In the genomic region with DNA sequence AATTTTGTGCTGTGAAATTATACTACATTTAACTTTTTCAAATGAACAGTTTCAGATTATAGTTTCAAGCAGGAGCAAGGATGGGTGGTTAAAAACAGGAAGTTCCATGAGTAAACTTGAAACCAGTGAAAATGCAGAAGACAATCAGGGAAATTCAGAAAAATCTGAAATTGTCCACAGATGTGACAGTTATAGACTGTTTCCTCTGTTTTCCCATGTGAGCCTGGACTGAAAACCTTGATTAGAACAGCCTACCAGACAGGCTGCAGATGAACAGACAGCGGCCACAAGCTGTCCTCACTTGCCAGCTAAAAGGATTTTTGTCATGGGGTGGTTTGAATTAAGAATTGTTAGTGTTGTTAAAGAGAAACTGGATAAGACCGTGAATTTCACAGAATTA, we compare ENCODE assay signal across 16 mouse cellular contexts.
DNase-seq lines count a peak whose midpoint lies in the region; ATAC-seq and TF ChIP-seq lines count a peak whose summit lies in the region.
"Had no signal": no experiment of that assay in that cellular context is flagged by ENCODE, and none has a peak within 500 bp of the region (broad histone marks: within the 10 kb centered on the region; RNA-seq: fewer than 3 reads in every experiment).

No protein-coding gene starts in this region.

- peak; percentile 20 for DNase-seq in liver, adult 2 months (ENCODE audit: extremely low read depth, low read depth, low spot score)
- peak; percentile 92 for DNase-seq in CH12.LX (ENCODE audit: extremely low read depth)
- DNase-seq in embryonic facial prominence, embryonic 14.5 days (ENCODE audit: low spot score), result peak; percentile 81
- no peak for DNase-seq in cerebellum, adult 8-10 months
- no peak for DNase-seq in adrenal gland, postnatal 4 days (ENCODE audit: low spot score in 2 of 2)
- DNase-seq: cerebellum, adult 9-10 months; kidney, adult 18-20 months; thymus, postnatal 4 days had no signal

- TF ChIP-seq CTCF in liver, adult 2 months (IDR thresholded peaks at IDR 0.05; ENCODE audit: low read depth, low read length), result no peak
- TF ChIP-seq CTCF in CH12.LX (conservative IDR thresholded peaks at IDR 0.05 in 1 of 2, IDR thresholded peaks at IDR 0.05 in 1 of 2; ENCODE audit: low read depth in 2 of 2, low read length in 2 of 2), result peak in 1 of 2 experiments; percentile 38; a peak in 2 of 4 replicates

- no peak overlapping the region for H3K27ac ChIP-seq in liver, adult 2 months (replicated peaks; ENCODE audit: insufficient read depth, low read depth, low read length)
- H3K27ac ChIP-seq in liver, embryonic 12.5 days, result no peak overlapping the region
- peak overlapping the region; percentile 81 for H3K27ac ChIP-seq in CH12.LX (ENCODE audit: insufficient read depth, low read depth)
- 0 out of 2 replicates have a peak overlapping the region, but pooled peaks have one; percentile 10 for H3K27ac ChIP-seq in embryonic facial prominence, embryonic 14.5 days (replicated peaks; ENCODE audit: low read depth, low read length)
- H3K27ac ChIP-seq: limb, embryonic 13.5 days; lung, embryonic 15.5 days; midbrain, embryonic 13.5 days; neural tube, embryonic 12.5 days had no signal

- no peaks in the 10 kb centered on the region for H3K27me3 ChIP-seq in liver, adult 2 months (ENCODE audit: control insufficient read depth, insufficient read depth, low read length)
- H3K27me3 ChIP-seq in liver, embryonic 12.5 days (replicated peaks), result no peaks in the 10 kb centered on the region
- H3K27me3 ChIP-seq in CH12.LX (replicated peaks), result no peaks in the 10 kb centered on the region
- H3K27me3 ChIP-seq in embryonic facial prominence, embryonic 14.5 days (replicated peaks; ENCODE audit: control insufficient read depth, insufficient read depth, low read length), result no peaks in the 10 kb centered on the region
- H3K27me3 ChIP-seq: limb, embryonic 13.5 days; lung, embryonic 15.5 days; midbrain, embryonic 13.5 days; neural tube, embryonic 12.5 days; Patski had no signal

- in situ Hi-C loops in CH12.LX (cut with MboI; ENCODE audit: low pct_ligation_motif_present, low pct_unique_long_range_greater_than_20kb, low sequenced_read_pairs), result no loop called here

- H3K9me3 ChIP-seq in liver, embryonic 12.5 days (replicated peaks), result no peaks in the 10 kb centered on the region
- H3K9me3 ChIP-seq in CH12.LX (replicated peaks; ENCODE audit: low read length), result peaks cover 5% of the 10 kb centered on the region
- H3K9me3 ChIP-seq in embryonic facial prominence, embryonic 14.5 days (ENCODE audit: control insufficient read depth, low read length), result no peaks in the 10 kb centered on the region
- H3K9me3 ChIP-seq: limb, embryonic 13.5 days; lung, embryonic 15.5 days; midbrain, embryonic 13.5 days; neural tube, embryonic 12.5 days had no signal

- no peak overlapping the region for H3K9ac ChIP-seq in liver, adult 2 months (ENCODE audit: low read depth, low read length)
- H3K9ac ChIP-seq in liver, embryonic 12.5 days, result no peak overlapping the region
- peak overlapping the region; percentile 65 for H3K9ac ChIP-seq in CH12.LX (ENCODE audit: insufficient read depth, low read depth)
- H3K9ac ChIP-seq in embryonic facial prominence, embryonic 14.5 days (ENCODE audit: low read depth, low read length), result no peak overlapping the region
- H3K9ac ChIP-seq: limb, embryonic 13.5 days; lung, embryonic 15.5 days; midbrain, embryonic 13.5 days; neural tube, embryonic 12.5 days had no signal

- no peaks in the 10 kb centered on the region for H3K79me2 ChIP-seq in liver, adult 2 months (ENCODE audit: control insufficient read depth, insufficient read depth, low read length)
- H3K79me2 ChIP-seq in CH12.LX (replicated peaks; ENCODE audit: control insufficient read depth, extremely low read depth, insufficient read depth, poor library complexity, severe bottlenecking), result peaks cover 14% of the 10 kb centered on the region

- no peak overlapping the region for H3K4me2 ChIP-seq in liver, embryonic 12.5 days
- H3K4me2 ChIP-seq in CH12.LX (ENCODE audit: insufficient read depth, low read depth, poor library complexity, severe bottlenecking), result peak overlapping the region; percentile 74
- no peak overlapping the region for H3K4me2 ChIP-seq in embryonic facial prominence, embryonic 14.5 days (ENCODE audit: low read depth, low read length)
- H3K4me2 ChIP-seq: heart, embryonic 11.5 days; limb, embryonic 13.5 days; lung, embryonic 15.5 days; midbrain, embryonic 13.5 days; neural tube, embryonic 12.5 days had no signal

- no peak for TF ChIP-seq POLR2A in liver, adult 2 months (IDR thresholded peaks at IDR 0.05; ENCODE audit: extremely low read depth, insufficient read depth, low read length)
- 0 out of 2 replicates have a peak, but pooled peaks have one; percentile 50 for TF ChIP-seq POLR2A in CH12.LX (IDR thresholded peaks at IDR 0.05; ENCODE audit: low read depth, low read length)

- peak; percentile 100 for TF ChIP-seq EP300 in CH12.LX (IDR thresholded peaks at IDR 0.05; ENCODE audit: low read length)

- dilution Hi-C loops in CH12.LX (cut with MboI; ENCODE audit: extremely low pct_ligation_motif_present, extremely low pct_unique_long_range_greater_than_20kb, low sequenced_read_pairs), result no loop called here

- ATAC-seq in liver, embryonic 12.5 days, result no peak
- no peak for ATAC-seq in embryonic facial prominence, embryonic 14.5 days (ENCODE audit: low read depth)
- peak; percentile 60 for ATAC-seq in neutrophil, adult 5-6 weeks (ENCODE audit: extremely low read depth, insufficient number of reproducible peaks, low FRiP score, poor library complexity, severe bottlenecking)
- ATAC-seq: midbrain, embryonic 13.5 days; Patski had no signal

- peak; percentile 60 for TF ChIP-seq RAD21 in CH12.LX (IDR thresholded peaks at IDR 0.05; ENCODE audit: low read depth, low read length)

- WGBS in liver, adult 2 months, result 88% methylated on average over 2 of the region's 2 CpGs
- WGBS in liver, embryonic 12.5 days (ENCODE audit: insufficient replicate concordance), result 53% methylated on average over 2 of the region's 2 CpGs
- 35% methylated on average over 2 of the region's 2 CpGs for WGBS in embryonic facial prominence, embryonic 14.5 days

- no peak overlapping the region for H3K4me3 ChIP-seq in liver, adult 2 months (ENCODE audit: insufficient read depth, low read depth, low read length)
- H3K4me3 ChIP-seq in liver, embryonic 12.5 days, result no peak overlapping the region
- H3K4me3 ChIP-seq in CH12.LX (replicated peaks in 1 of 3; ENCODE audit: low read depth in 2 of 3, low read length in 2 of 3, poor library complexity in 1 of 3), result peak overlapping the region in 1 of 3 experiments; percentile 3
- no peak overlapping the region for H3K4me3 ChIP-seq in embryonic facial prominence, embryonic 14.5 days (ENCODE audit: low read depth, low read length)
- H3K4me3 ChIP-seq: limb, embryonic 13.5 days; lung, embryonic 15.5 days; midbrain, embryonic 13.5 days; neural tube, embryonic 12.5 days had no signal

- H3K36me3 ChIP-seq in liver, adult 2 months (ENCODE audit: control insufficient read depth, insufficient read depth, low read length), result no peaks in the 10 kb centered on the region
- no peaks in the 10 kb centered on the region for H3K36me3 ChIP-seq in liver, embryonic 12.5 days
- H3K36me3 ChIP-seq in CH12.LX (replicated peaks in 1 of 2; ENCODE audit: control insufficient read depth in 1 of 2, insufficient read depth in 1 of 2, low read length in 1 of 2), result no peaks in the 10 kb centered on the region
- H3K36me3 ChIP-seq in embryonic facial prominence, embryonic 14.5 days (ENCODE audit: control insufficient read depth, insufficient read depth, low read length), result no peaks in the 10 kb centered on the region
- H3K36me3 ChIP-seq: limb, embryonic 13.5 days; lung, embryonic 15.5 days; midbrain, embryonic 13.5 days; neural tube, embryonic 12.5 days had no signal

- no peaks in the 10 kb centered on the region; the same call in 1 of the 2 replicates for H3K4me1 ChIP-seq in liver, adult 2 months (ENCODE audit: control insufficient read depth, insufficient read depth, low read length)
- no peaks in the 10 kb centered on the region for H3K4me1 ChIP-seq in liver, embryonic 12.5 days
- peaks cover 30 to 64% of the 10 kb centered on the region in 2 experiments for H3K4me1 ChIP-seq in CH12.LX (ENCODE audit: control insufficient read depth in 1 of 2, insufficient read depth in 2 of 2)
- H3K4me1 ChIP-seq in embryonic facial prominence, embryonic 14.5 days (ENCODE audit: control insufficient read depth, insufficient read depth, low read length), result no peaks in the 10 kb centered on the region
- H3K4me1 ChIP-seq: lung, embryonic 15.5 days; midbrain, embryonic 13.5 days; neural tube, embryonic 12.5 days had no signal

TF ChIP-seq in CH12.LX, 34 proteins besides CTCF, POLR2A, EP300 and RAD21 (continues in another document):
- TF ChIP-seq CHD2 (IDR thresholded peaks at IDR 0.05; ENCODE audit: low read length) (peak; percentile 89), ZC3H11A (IDR thresholded peaks at IDR 0.05; ENCODE audit: low read depth, low read length) (no peak; the same call in 1 of the 2 replicates), USF1 (IDR thresholded peaks at IDR 0.05; ENCODE audit: low read depth, low read length) (no peak), TCF12 (IDR thresholded peaks at IDR 0.05; ENCODE audit: low read depth, low read length) (peak; percentile 94), MAZ (IDR thresholded peaks at IDR 0.05; ENCODE audit: low read depth, low read length) (peak; percentile 87; the same call in 1 of the 2 replicates), RCOR1 (conservative IDR thresholded peaks at IDR 0.05; ENCODE audit: low read depth, low read length) (peak; percentile 99), TBP (conservative IDR thresholded peaks at IDR 0.05; ENCODE audit: low read depth, low read length) (peak; percentile 74; the same call in 1 of the 2 replicates), USF2 (conservative IDR thresholded peaks at IDR 0.05; ENCODE audit: low read depth, low read length) (no peak), MAX (IDR thresholded peaks at IDR 0.05; ENCODE audit: low read length) (peak; percentile 81), GABPA (IDR thresholded peaks at IDR 0.05; ENCODE audit: insufficient replicate concordance, low read depth, low read length) (no peak), MYC (IDR thresholded peaks at IDR 0.05; ENCODE audit: low read depth, low read length) (peak; percentile 87; the same call in 1 of the 2 replicates), JUN (IDR thresholded peaks at IDR 0.05; ENCODE audit: insufficient read depth, low read depth, low read length) (peak; percentile 98), POLR2AphosphoS2 (IDR thresholded peaks at IDR 0.05; ENCODE audit: low read depth, low read length) (no peak), ELF1 (IDR thresholded peaks at IDR 0.05; ENCODE audit: low read depth, low read length) (no peak), SMC3 (IDR thresholded peaks at IDR 0.05; ENCODE audit: low read depth, low read length) (peak; percentile 64), KAT2A (IDR thresholded peaks at IDR 0.05; ENCODE audit: insufficient replicate concordance, low read length) (no peak), BHLHE40 (IDR thresholded peaks at IDR 0.05; ENCODE audit: low read depth, low read length) (peak; percentile 96), E2F4 (IDR thresholded peaks at IDR 0.05; ENCODE audit: insufficient replicate concordance, low read depth, low read length) (peak; percentile 80; the same call in 1 of the 2 replicates), SIN3A (IDR thresholded peaks at IDR 0.05; ENCODE audit: low read length) (peak; percentile 90)

Comparison
In these comparisons a context has a peak if more than half of its experiments do, and no peak if none do; other contexts are left out.
1. DNase-seq: peak in liver, adult 2 months (single experiment), CH12.LX (single experiment) and embryonic facial prominence, embryonic 14.5 days (single experiment); none in cerebellum, adult 8-10 months (single experiment) and adrenal gland, postnatal 4 days (0 of 2).
2. H3K27ac ChIP-seq: peak in CH12.LX (single experiment) and embryonic facial prominence, embryonic 14.5 days (single experiment); none in liver, adult 2 months (single experiment) and liver, embryonic 12.5 days (single experiment).